Mouse (Mus musculus) embryonic fibroblast, embryonic 13.5 days (primary cell): Measurements from ENCODE around the gene Zmym4.
"Not testable (repeated sequence)": the region's sequence is repeated elsewhere in the genome, so short reads cannot be mapped to it uniquely, and the experiment has no call there.

ENCODE experiments used
- CTCF ChIP-seq: IDR thresholded peaks from 2 replicates; pipeline ENCODE4 v1.5.1; 2011; ENCODE audit warnings: mild to moderate bottlenecking, control low read depth, low read length, moderate library complexity, borderline replicate concordance; ENCODE audit not compliant: insufficient read depth
- POLR2A ChIP-seq: IDR thresholded peaks from 2 replicates; pipeline ENCODE4 v1.6.1; 2011; ENCODE audit warnings: low read depth, mild to moderate bottlenecking, control low read depth, low read length, moderate library complexity

GRCm38 (mm10) chr4:126983736-126984525 lies 16.0 kb upstream of the Zmym4 start:
- TF ChIP-seq CTCF, POLR2A: not testable (repeated sequence)
